Mouse (Mus musculus) heart, embryonic 16.5 days (tissue): ENCODE measurements around the gene Rnf130. TPM values are rescaled to one million over a fixed set of nuclear protein-coding genes. Genes with fewer than 3 reads are reported as not detected.
A peak's percentile ranks its signal among the peaks of the same experiment; 100 is the strongest.

Source experiments
- ATAC-seq: fragments of 200-750 bp; cut with Nextera tagmentation; replicated peaks from 2 replicates; pipeline ENCODE4 v1.8.0; 2017; ENCODE audit warnings: moderate number of reproducible peaks; ENCODE audit not compliant: insufficient read depth, low FRiP score; ENCODE audit errors: extremely low read depth
- H3K27ac ChIP-seq: fragments of 300-500 bp; sonication (generic); 2 replicates; pipeline ENCODE4 v1.5.1; 2014; ENCODE audit warnings: mild to moderate bottlenecking, low read length, control low read depth, moderate library complexity
- H3K27me3 ChIP-seq: fragments of 300-500 bp; sonication (generic); 2 replicates; pipeline ENCODE4 v1.6.1; 2014; ENCODE audit warnings: low read length, mixed read lengths; ENCODE audit not compliant: control insufficient read depth, insufficient read depth
- H3K36me3 ChIP-seq: fragments of 300-500 bp; sonication (generic); 2 replicates; pipeline ENCODE4 v1.6.1; 2014; ENCODE audit not compliant: control insufficient read depth, insufficient read depth
- H3K4me1 ChIP-seq: fragments of 300-500 bp; sonication (generic); 2 replicates; pipeline ENCODE4 v1.6.1; 2014; ENCODE audit warnings: low read length, mixed read lengths; ENCODE audit not compliant: control insufficient read depth, insufficient read depth
- H3K4me2 ChIP-seq: fragments of 300-500 bp; sonication (generic); 2 replicates; pipeline ENCODE4 v1.6.1; 2014; ENCODE audit warnings: low read depth, mild to moderate bottlenecking, control low read depth, low read length
- H3K4me3 ChIP-seq: fragments of 300-500 bp; sonication (generic); 2 replicates; pipeline ENCODE4 v1.5.1; 2014; ENCODE audit warnings: mild to moderate bottlenecking, control low read depth, low read length
- H3K9ac ChIP-seq: fragments of 300-500 bp; sonication (generic); 2 replicates; pipeline ENCODE4 v1.6.1; 2014; ENCODE audit warnings: low read length, control low read depth
- H3K9me3 ChIP-seq: fragments of 300-500 bp; sonication (generic); replicated peaks from 2 replicates; pipeline ENCODE4 v1.6.1; 2016; ENCODE audit warnings: low read length; ENCODE audit not compliant: control insufficient read depth
- WGBS: fragments of 180-500 bp; shearing (Covaris S2); extraction: QIAGEN DNeasy Blood & Tissue Kit; methylation state at CpG from one replicate; pipeline ENCODE4 v1.1.7; 2014; 5-methylcytosine and 5-hydroxymethylcytosine counted together
- polyA plus RNA-seq: library from polyadenylated mRNA; unstranded; fragments of >200 nt; fragmentation: Nextera tagmentation; extraction: Ambion mirVana; gene quantifications from 2 replicates; pipeline ENCODE4 v1.2.1, GENCODE M21; 2015

Rnf130 gene
- polyA plus RNA-seq, 1 experiment from 2014 or later, result 31.8 TPM

- H3K9ac ChIP-seq, result peak overlapping the region; percentile 99
- peaks cover 10% of the 10 kb centered on the region for H3K4me1 ChIP-seq
- peaks cover 10% of the 10 kb centered on the region for H3K36me3 ChIP-seq
- ATAC-seq, result no peak
- H3K27me3 ChIP-seq, result no peaks in the 10 kb centered on the region
- H3K27ac ChIP-seq, result no peak overlapping the region
- no peaks in the 10 kb centered on the region for H3K9me3 ChIP-seq
- H3K4me2 ChIP-seq, result peak overlapping the region; percentile 91
- peak overlapping the region; percentile 82 for H3K4me3 ChIP-seq
- 83% methylated on average over 6 of the region's 6 CpGs for WGBS
Observed at GRCm38 (mm10) chr11:50132265-50132664, 107.1 kb downstream of the Rnf130 start.

- H3K9ac ChIP-seq, result no peak overlapping the region
- H3K4me1 ChIP-seq, result peaks cover 10% of the 10 kb centered on the region
- H3K27me3 ChIP-seq, result no peaks in the 10 kb centered on the region
- no peaks in the 10 kb centered on the region for H3K9me3 ChIP-seq
- peaks cover 17% of the 10 kb centered on the region for H3K36me3 ChIP-seq
- 57% methylated on average over 10 of the region's 10 CpGs for WGBS
- ATAC-seq, result no peak
- peak overlapping the region; percentile 67 for H3K27ac ChIP-seq
- no peak overlapping the region for H3K4me2 ChIP-seq
- H3K4me3 ChIP-seq, result no peak overlapping the region
Observed at GRCm38 (mm10) chr11:50134136-50134859, 109.2 kb downstream of the Rnf130 start.

- Histone ChIP-seq H3K9me3 (no peaks in the 10 kb centered on the region), H3K4me1 (0 out of 2 replicates have a peak, but pooled peaks cover 3% of the 10 kb centered on the region), H3K9ac (no peak overlapping the region), H3K4me3 (no peak overlapping the region), H3K4me2 (no peak overlapping the region), H3K36me3 (peaks cover 41% of the 10 kb centered on the region), H3K27ac (no peak overlapping the region), H3K27me3 (no peaks in the 10 kb centered on the region)
- 57% methylated on average over 10 of the region's 10 CpGs for WGBS
- no peak for ATAC-seq
Observed at GRCm38 (mm10) chr11:50138206-50138822, 113.2 kb downstream of the Rnf130 start.

DNA sequence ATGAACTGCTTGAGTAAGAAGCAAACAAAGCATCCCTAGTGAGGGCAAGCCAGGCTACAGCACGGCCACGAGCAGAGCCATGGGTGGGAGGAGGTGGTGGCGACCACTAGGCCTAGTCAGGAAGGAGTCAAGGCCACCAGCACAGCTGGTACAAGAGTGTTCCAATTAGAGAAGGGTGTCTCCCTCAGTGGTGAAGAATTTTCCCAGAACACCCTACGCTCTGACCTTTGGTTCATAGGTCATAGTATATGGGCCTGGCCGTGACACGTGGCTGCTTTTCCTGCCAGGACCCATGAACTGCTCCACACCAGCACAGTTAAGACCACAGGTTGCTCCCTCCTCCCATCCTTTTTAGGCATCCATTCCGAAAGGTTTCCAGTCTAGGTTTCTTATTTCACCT, 114.4 kb downstream of the Rnf130 start:
- no peak overlapping the region for H3K27ac ChIP-seq
- H3K9me3 ChIP-seq, result no peaks in the 10 kb centered on the region
- WGBS, result 72% methylated on average over 7 of the region's 7 CpGs
- H3K4me2 ChIP-seq, result no peak overlapping the region
- no peak overlapping the region for H3K4me3 ChIP-seq
- ATAC-seq, result no peak
- H3K9ac ChIP-seq, result no peak overlapping the region
- no peaks in the 10 kb centered on the region for H3K27me3 ChIP-seq
- peaks cover 45% of the 10 kb centered on the region for H3K36me3 ChIP-seq
- H3K4me1 ChIP-seq, result 0 out of 2 replicates have a peak, but pooled peaks cover under 1% of the 10 kb centered on the region

GRCm38 (mm10) chr11:50145529-50145928, 120.4 kb downstream of the Rnf130 start:
- H3K9me3 ChIP-seq, result no peaks in the 10 kb centered on the region
- peaks cover 66% of the 10 kb centered on the region for H3K36me3 ChIP-seq
- H3K4me2 ChIP-seq, result no peak overlapping the region
- WGBS, result 88% methylated on average over 3 of the region's 3 CpGs
- H3K4me1 ChIP-seq, result peaks cover 14% of the 10 kb centered on the region
- H3K27me3 ChIP-seq, result no peaks in the 10 kb centered on the region
- ATAC-seq, result no peak
- H3K9ac ChIP-seq, result no peak overlapping the region
- no peak overlapping the region for H3K27ac ChIP-seq
- no peak overlapping the region for H3K4me3 ChIP-seq

DNA sequence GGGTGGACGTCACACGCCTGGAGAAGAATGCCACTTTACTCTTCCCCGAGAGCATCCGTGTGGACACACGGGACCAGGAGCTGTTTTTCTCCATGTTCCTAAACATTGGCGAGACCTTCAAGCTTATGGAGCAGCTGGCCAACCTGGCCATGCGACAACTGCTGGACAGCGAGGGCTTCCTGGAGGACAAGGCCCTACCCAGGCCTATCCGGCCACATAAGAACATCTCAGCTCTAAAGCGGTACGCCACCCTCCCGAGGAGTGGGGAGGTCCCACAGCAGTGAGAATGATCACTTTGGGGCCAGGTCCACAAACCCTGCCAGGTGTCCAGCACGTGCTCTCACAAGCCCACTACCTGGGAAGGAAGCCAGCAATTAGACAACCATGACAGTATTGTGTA, 121.0 kb downstream of the Rnf130 start:
- Histone ChIP-seq H3K27ac (no peak overlapping the region), H3K27me3 (no peaks in the 10 kb centered on the region), H3K4me1 (peaks cover 14% of the 10 kb centered on the region), H3K9me3 (no peaks in the 10 kb centered on the region), H3K4me2 (no peak overlapping the region), H3K9ac (no peak overlapping the region), H3K4me3 (no peak overlapping the region), H3K36me3 (peaks cover 66% of the 10 kb centered on the region)
- ATAC-seq, result no peak
- WGBS, result 94% methylated on average over 13 of the region's 13 CpGs

DNA sequence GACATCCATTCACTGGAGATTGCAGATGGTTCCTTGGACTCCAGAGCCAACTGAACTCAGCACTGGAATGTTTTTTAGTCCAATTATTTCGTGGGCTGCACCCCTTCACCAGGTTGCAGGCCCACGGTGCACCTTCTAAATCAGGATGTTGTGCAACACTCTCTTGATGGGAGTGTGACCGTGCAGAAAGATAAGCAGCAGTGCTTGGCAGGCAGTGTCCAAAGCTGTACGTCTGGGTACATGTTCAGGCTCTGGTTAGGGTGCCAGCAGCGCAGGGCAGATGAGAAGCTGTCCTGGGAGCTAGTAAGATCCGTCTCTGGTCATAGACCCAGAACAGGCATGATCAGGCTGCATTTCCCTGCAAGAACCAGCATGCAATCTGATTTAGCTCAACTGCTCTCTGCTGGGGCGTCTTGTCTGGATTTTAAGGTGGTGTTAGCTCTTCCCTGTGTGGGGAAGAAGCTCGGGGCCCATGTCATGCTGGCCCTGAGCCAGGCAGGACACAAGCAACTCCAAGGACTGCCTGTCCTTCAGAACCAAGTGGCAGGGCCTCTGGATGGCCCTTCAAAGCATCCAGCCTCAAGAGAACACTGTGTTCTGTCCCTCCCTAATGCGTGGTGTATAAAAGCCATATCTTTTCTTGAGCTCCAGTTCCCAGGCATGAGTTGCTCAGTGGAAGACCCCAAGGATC, 122.3 kb downstream of the Rnf130 start:
- H3K27ac ChIP-seq, result peak overlapping the region; percentile 77
- ATAC-seq, result peak; percentile 77
- no peaks in the 10 kb centered on the region for H3K27me3 ChIP-seq
- no peaks in the 10 kb centered on the region for H3K9me3 ChIP-seq
- 39% methylated on average over 9 of the region's 9 CpGs for WGBS
- H3K4me2 ChIP-seq, result no peak overlapping the region
- no peak overlapping the region for H3K4me3 ChIP-seq
- peak overlapping the region; percentile 6; the same call in 1 of the 2 replicates for H3K9ac ChIP-seq
- peaks cover 70% of the 10 kb centered on the region for H3K36me3 ChIP-seq
- H3K4me1 ChIP-seq, result peaks cover 14% of the 10 kb centered on the region

DNA sequence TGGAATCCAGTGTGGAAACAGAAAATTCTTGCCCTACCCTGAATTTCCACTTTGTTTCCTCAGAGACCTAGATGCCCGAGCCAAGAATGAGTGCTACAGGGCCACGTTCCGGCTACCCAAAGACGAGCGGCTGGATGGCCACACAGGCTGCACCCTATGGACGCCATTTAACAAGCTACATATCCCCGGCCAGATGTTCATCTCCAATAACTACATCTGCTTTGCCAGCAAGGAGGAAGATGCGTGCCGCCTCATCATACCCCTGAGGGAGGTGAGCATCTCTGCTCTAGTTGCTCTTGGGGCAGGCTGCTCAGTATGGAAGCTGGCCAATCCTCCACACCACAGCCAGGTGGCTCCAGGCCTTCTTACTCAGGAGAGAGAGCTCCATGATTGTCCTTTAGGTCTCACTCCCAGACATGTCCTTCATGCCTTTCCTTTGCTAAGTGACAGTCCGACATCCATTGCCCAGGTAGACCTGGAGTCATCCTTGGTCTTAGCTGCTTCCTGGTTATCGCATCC, 122.9 kb downstream of the Rnf130 start:
- H3K9ac ChIP-seq, result peak overlapping the region; percentile 6; the same call in 1 of the 2 replicates
- no peak overlapping the region for H3K4me2 ChIP-seq
- H3K27ac ChIP-seq, result peak overlapping the region; percentile 77
- 94% methylated on average over 11 of the region's 11 CpGs for WGBS
- no peaks in the 10 kb centered on the region for H3K27me3 ChIP-seq
- ATAC-seq, result no peak
- peaks cover 70% of the 10 kb centered on the region for H3K36me3 ChIP-seq
- H3K4me3 ChIP-seq, result no peak overlapping the region
- H3K9me3 ChIP-seq, result no peaks in the 10 kb centered on the region
- H3K4me1 ChIP-seq, result peaks cover 14% of the 10 kb centered on the region

DNA sequence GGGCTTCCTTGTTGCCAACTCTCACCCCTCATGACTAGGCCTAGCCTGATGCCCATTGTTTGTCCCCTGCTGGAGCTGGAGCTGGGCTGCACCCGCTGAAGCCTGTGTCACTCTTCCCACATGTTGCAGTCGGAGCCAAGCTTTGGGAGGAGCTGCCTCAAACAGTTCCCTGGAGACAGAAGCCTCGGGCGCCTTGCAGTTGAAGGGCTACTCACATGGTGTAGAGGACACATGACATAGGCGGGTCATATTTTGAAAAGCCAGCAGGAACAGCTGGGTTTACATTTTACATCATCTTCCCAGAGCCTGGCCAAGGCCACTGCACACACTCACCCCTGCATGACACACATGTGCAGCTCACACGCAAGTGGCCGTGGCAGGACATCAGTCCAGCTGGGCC, 124.1 kb downstream of the Rnf130 start:
- Histone ChIP-seq H3K27me3 (no peaks in the 10 kb centered on the region), H3K4me1 (peaks cover 14% of the 10 kb centered on the region), H3K4me2 (no peak overlapping the region), H3K9ac (no peak overlapping the region), H3K27ac (no peak overlapping the region), H3K4me3 (no peak overlapping the region), H3K9me3 (no peaks in the 10 kb centered on the region), H3K36me3 (peaks cover 68% of the 10 kb centered on the region)
- no peak for ATAC-seq
- WGBS, result 85% methylated on average over 7 of the region's 7 CpGs
